Mouse (Mus musculus): ENCODE measurements at regions not wholly inside any gene's neighbourhood (a gene's known extent, or its start where the extent isn't known, plus 50 kb on each side); places are given as distances from the start of the nearest gene placed in this dataset.

- TF ChIP-seq MYOG (IDR thresholded peaks at IDR 0.05; ENCODE audit: control insufficient read depth, extremely low read depth, insufficient read length), result no peak
- TF ChIP-seq CTCF (IDR thresholded peaks at IDR 0.05; ENCODE audit: control insufficient read depth, insufficient read depth, insufficient read length), result no peak
- TF ChIP-seq MAX (IDR thresholded peaks at IDR 0.05), result no peak
- TF ChIP-seq USF1 (IDR thresholded peaks at IDR 0.05; ENCODE audit: low read depth), result no peak
- TF ChIP-seq MYOD1 (IDR thresholded peaks at IDR 0.05; ENCODE audit: control insufficient read depth, insufficient read length, low read depth), result no peak
These were observed 140.5 kb upstream of the Jun start for GRCm38 (mm10) chr4:95192562-95192961.
